Mouse (Mus musculus): ENCODE results near the gene Dnaaf2.
"Not testable (repeated sequence)": the region's sequence is repeated elsewhere in the genome, so short reads cannot be mapped to it uniquely, and the experiment has no call there.

Gene Dnaaf2

GRCm38 (mm10) chr12:69163586-69163985, 34.6 kb downstream of the Dnaaf2 start:
- DNase-seq, result not testable (repeated sequence)

- not testable (repeated sequence) for DNase-seq
Observed at GRCm38 (mm10) chr12:69160677-69161076, 37.6 kb downstream of the Dnaaf2 start.

- DNase-seq, result peak; percentile 90
Observed at GRCm38 (mm10) chr12:69159578-69159940, 38.7 kb downstream of the Dnaaf2 start.

- DNase-seq, result peak; percentile 100
Observed at GRCm38 (mm10) chr12:69158765-69159577, 39.3 kb downstream of the Dnaaf2 start, which contains the start of gene Rps29. Gene Rps29, minus strand, starts transcription at chr12:69159186.

- DNase-seq, result no peak
Observed at GRCm38 (mm10) chr12:69158366-69158764, 39.9 kb downstream of the Dnaaf2 start.

GRCm38 (mm10) chr12:69157107-69157506, 41.1 kb downstream of the Dnaaf2 start:
- no peak for DNase-seq

- no peak for DNase-seq
Observed at GRCm38 (mm10) chr12:69156436-69156835, 41.8 kb downstream of the Dnaaf2 start.

GRCm38 (mm10) chr12:69155923-69156322, 42.3 kb downstream of the Dnaaf2 start:
- no peak for DNase-seq

- no peak for DNase-seq
Observed at GRCm38 (mm10) chr12:69150049-69150448, 48.2 kb downstream of the Dnaaf2 start.

- no peak for DNase-seq
Observed at GRCm38 (mm10) chr12:69147166-69147735, 51.0 kb downstream of the Dnaaf2 start.

- DNase-seq, result no peak
Observed at GRCm38 (mm10) chr12:69143460-69143859, 54.8 kb downstream of the Dnaaf2 start.

- DNase-seq, result no peak
Observed at GRCm38 (mm10) chr12:69139841-69140240, 58.4 kb downstream of the Dnaaf2 start.

GRCm38 (mm10) chr12:69139201-69139600, 59.0 kb downstream of the Dnaaf2 start:
- DNase-seq, result no peak

Data from retina, postnatal 1 day (tissue).